Mouse (Mus musculus): ENCODE results near the gene Prn.

GRCm38 (mm10) chr2:131876551-131877265 lies 33.0 kb upstream of the Prn start:
- TF ChIP-seq CTCF (IDR thresholded peaks at IDR 0.05; ENCODE audit: borderline replicate concordance, control insufficient read depth, extremely low read depth, insufficient read depth, low read length, poor library complexity) (no peak), POLR2A (IDR thresholded peaks at IDR 0.05; ENCODE audit: control insufficient read depth, extremely low read depth, insufficient read depth, low read length, poor library complexity) (no peak)

Data from thymus, adult 2 months (tissue).